Mouse (Mus musculus): ENCODE measurements around the gene Sh3bp2. TPM values are rescaled to one million over a fixed set of nuclear protein-coding genes. Genes with fewer than 3 reads are reported as not detected.

The Sh3bp2 gene
- total and polyA plus RNA-seq, 2 experiments from 2014 or later, result 21.8 to 43.7 TPM

GRCm38 (mm10) chr5:34608226-34608625 is 82.6 kb downstream of the Sh3bp2 start:
- DNase-seq, result no peak
- no peaks in the 10 kb centered on the region for H3K4me1 ChIP-seq (ENCODE audit: insufficient read depth)
- no peak overlapping the region for H3K9ac ChIP-seq
- H3K27me3 ChIP-seq (ENCODE audit: insufficient read depth, low read length), result no peaks in the 10 kb centered on the region
- H3K27ac ChIP-seq (ENCODE audit: low read depth, low read length), result no peak overlapping the region
- TF ChIP-seq CTCF (IDR thresholded peaks at IDR 0.05; ENCODE audit: low read depth), result no peak
- no peak for ATAC-seq
- peaks cover 46% of the 10 kb centered on the region for H3K36me3 ChIP-seq (ENCODE audit: insufficient read depth)
- H3K4me3 ChIP-seq (ENCODE audit: low read depth, low read length), result no peak overlapping the region
- H3K9me3 ChIP-seq (ENCODE audit: low read length), result no peaks in the 10 kb centered on the region
- H3K4me2 ChIP-seq (ENCODE audit: low read depth), result no peak overlapping the region
- WGBS, result 74% methylated on average over 3 of the region's 3 CpGs

GRCm38 (mm10) chr5:34609966-34610365 is 84.3 kb downstream of the Sh3bp2 start:
- no peak overlapping the region for H3K4me2 ChIP-seq (ENCODE audit: low read depth)
- WGBS, result 93% methylated on average over 4 of the region's 4 CpGs
- H3K27me3 ChIP-seq (ENCODE audit: insufficient read depth, low read length), result no peaks in the 10 kb centered on the region
- no peaks in the 10 kb centered on the region for H3K9me3 ChIP-seq (ENCODE audit: low read length)
- TF ChIP-seq CTCF (IDR thresholded peaks at IDR 0.05; ENCODE audit: low read depth), result no peak
- no peak overlapping the region for H3K4me3 ChIP-seq (ENCODE audit: low read depth, low read length)
- ATAC-seq (no peak), DNase-seq (no peak)
- H3K27ac ChIP-seq (ENCODE audit: low read depth, low read length), result no peak overlapping the region
- no peak overlapping the region for H3K9ac ChIP-seq
- H3K4me1 ChIP-seq (ENCODE audit: insufficient read depth), result no peaks in the 10 kb centered on the region
- peaks cover 59% of the 10 kb centered on the region for H3K36me3 ChIP-seq (ENCODE audit: insufficient read depth)

Small RNAs within 50 kb of the gene (microRNA-seq; reads per million reads assigned to microRNA genes)
- 0.39 to 0.61 reads per million in 2 experiments for gene Mir7036b

Other genes starting within 250 kb of the Sh3bp2 start
- gene Zfyve28, start 237.4 kb upstream of the Sh3bp2 start, total RNA-seq (2014; rRNA removed), result 12.2 and 14.2 TPM in 2 replicates
- gene Zfyve28, start 237.4 kb upstream of the Sh3bp2 start, polyA plus RNA-seq (2015; fragmentation: Nextera tagmentation; extraction: Ambion mirVana), result 3.6 and 4.0 TPM in 2 replicates
- 0.08 and 0.24 TPM in 2 replicates for gene Cfap99, start 237.2 kb upstream of the Sh3bp2 start, total RNA-seq (2014; rRNA removed)
- gene Cfap99, start 237.2 kb upstream of the Sh3bp2 start, polyA plus RNA-seq (2015; fragmentation: Nextera tagmentation; extraction: Ambion mirVana), result 0.10 and 0.23 TPM in 2 replicates
- gene Rnf4, start 189.5 kb upstream of the Sh3bp2 start, total RNA-seq (2014; rRNA removed), result 116 and 122 TPM in 2 replicates
- 122 and 129 TPM in 2 replicates for gene Rnf4, start 189.5 kb upstream of the Sh3bp2 start, polyA plus RNA-seq (2015; fragmentation: Nextera tagmentation; extraction: Ambion mirVana)
- 39.9 and 44.5 TPM in 2 replicates for gene Fam193a, start 155.9 kb upstream of the Sh3bp2 start, total RNA-seq (2014; rRNA removed)
- gene Fam193a, start 155.9 kb upstream of the Sh3bp2 start, polyA plus RNA-seq (2015; fragmentation: Nextera tagmentation; extraction: Ambion mirVana), result 6.0 and 9.8 TPM in 2 replicates
- 7.2 and 9.7 TPM in 2 replicates for gene Tnip2, start 11.8 kb upstream of the Sh3bp2 start, total RNA-seq (2014; rRNA removed)
- gene Tnip2, start 11.8 kb upstream of the Sh3bp2 start, polyA plus RNA-seq (2015; fragmentation: Nextera tagmentation; extraction: Ambion mirVana), result 4.9 and 9.4 TPM in 2 replicates
- gene Add1, start 47.8 kb downstream of the Sh3bp2 start, total RNA-seq (2014; rRNA removed), result 270 and 334 TPM in 2 replicates
- gene Add1, start 47.8 kb downstream of the Sh3bp2 start, polyA plus RNA-seq (2015; fragmentation: Nextera tagmentation; extraction: Ambion mirVana), result 165 and 175 TPM in 2 replicates
- gene Mfsd10, start 111.4 kb downstream of the Sh3bp2 start, total RNA-seq (2014; rRNA removed), result 59.9 and 78.4 TPM in 2 replicates
- 76.0 and 95.9 TPM in 2 replicates for gene Mfsd10, start 111.4 kb downstream of the Sh3bp2 start, polyA plus RNA-seq (2015; fragmentation: Nextera tagmentation; extraction: Ambion mirVana)
- gene Nop14, start 134.3 kb downstream of the Sh3bp2 start, total RNA-seq (2014; rRNA removed), result 12.1 and 14.9 TPM in 2 replicates
- 22.0 and 23.3 TPM in 2 replicates for gene Nop14, start 134.3 kb downstream of the Sh3bp2 start, polyA plus RNA-seq (2015; fragmentation: Nextera tagmentation; extraction: Ambion mirVana)
- gene Grk4, start 134.5 kb downstream of the Sh3bp2 start, total RNA-seq (2014; rRNA removed), result 2.4 and 3.5 TPM in 2 replicates
- 2.2 and 3.6 TPM in 2 replicates for gene Grk4, start 134.5 kb downstream of the Sh3bp2 start, polyA plus RNA-seq (2015; fragmentation: Nextera tagmentation; extraction: Ambion mirVana)
- 26.9 and 33.6 TPM in 2 replicates for gene Htt, start 235.9 kb downstream of the Sh3bp2 start, total RNA-seq (2014; rRNA removed)
- gene Htt, start 235.9 kb downstream of the Sh3bp2 start, polyA plus RNA-seq (2015; fragmentation: Nextera tagmentation; extraction: Ambion mirVana), result 2.0 and 4.1 TPM in 2 replicates